Mouse (Mus musculus): Measurements from ENCODE around the gene Tunar.

- TF ChIP-seq CTCF (conservative IDR thresholded peaks at IDR 0.05; ENCODE audit: low read length) (no peak), POU5F1 (IDR thresholded peaks at IDR 0.05; ENCODE audit: borderline replicate concordance, low read length) (no peak), NANOG (IDR thresholded peaks at IDR 0.05; ENCODE audit: borderline replicate concordance, low read length) (no peak)
These were observed 30.0 kb downstream of the Tunar start for GRCm38 (mm10) chr12:105363648-105364047.
